Mouse (Mus musculus) macrophage (primary cell): ENCODE measurements around the gene Qk. TPM values are rescaled to one million over a fixed set of nuclear protein-coding genes. Genes with fewer than 3 reads are reported as not detected.

Source experiments
- H3K27ac ChIP-seq: fragments of 350-480 bp; formaldehyde crosslinking; 2 replicates; pipeline ENCODE4 v1.9.0; 2021
- H3K36me3 ChIP-seq: fragments of 350-480 bp; formaldehyde crosslinking; 2 replicates; pipeline ENCODE4 v1.9.0; 2021; ENCODE audit errors: inconsistent target
- H3K4me3 ChIP-seq: fragments of 350-480 bp; formaldehyde crosslinking; 2 replicates; pipeline ENCODE4 v1.9.0; 2021; ENCODE audit errors: inconsistent target
- H3K79me2 ChIP-seq: fragments of 350-480 bp; formaldehyde crosslinking; 2 replicates; pipeline ENCODE4 v1.9.0; 2021; ENCODE audit errors: inconsistent target
- WGBS: methylation state at CpG from one replicate; pipeline ENCODE4 v1.1.7; 2026; ENCODE audit warnings: inconsistent platforms; ENCODE audit not compliant: missing documents; 5-methylcytosine and 5-hydroxymethylcytosine counted together
- polyA plus RNA-seq: library from polyadenylated mRNA; stranded (reverse); fragments of 250-400 nt; gene quantifications from 3 replicates; pipeline ENCODE4 v1.2.4, GENCODE M21; 2018; ENCODE audit warnings: inconsistent platforms

Qk gene
- polyA plus RNA-seq, 1 experiment from 2014 or later = 166 TPM

DNA sequence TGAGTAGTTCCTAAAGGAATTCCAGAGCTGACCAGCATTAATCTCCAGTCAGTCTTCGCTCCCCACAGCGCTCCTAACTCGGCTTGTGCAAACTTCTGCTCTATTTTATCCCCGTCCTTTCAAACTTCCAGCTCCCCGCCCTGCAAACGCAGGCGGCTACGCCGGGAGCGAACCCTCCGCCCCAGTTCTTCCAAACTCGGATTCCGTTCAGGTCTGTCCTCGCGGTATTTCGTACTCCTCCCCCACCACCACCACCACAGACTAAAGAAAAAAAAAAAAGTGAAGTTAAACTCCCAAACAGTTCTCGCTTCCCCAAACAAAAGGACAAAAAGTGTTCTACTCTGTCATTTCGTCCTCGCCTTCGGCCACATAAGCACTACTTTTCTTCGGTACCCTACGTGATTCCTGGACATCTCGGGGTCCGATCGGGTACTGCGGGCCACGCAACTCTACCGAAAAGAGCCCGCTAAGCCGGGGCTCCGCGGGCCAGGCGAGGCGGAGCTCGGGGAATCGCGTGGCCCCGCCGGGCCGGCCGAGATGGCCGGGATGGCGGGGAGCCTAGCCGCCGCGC, 1.6 kb downstream of the Qk start:
- Histone ChIP-seq H3K4me3 (peak overlapping the region; percentile 87), H3K36me3 (no peaks in the 10 kb centered on the region), H3K27ac (peak overlapping the region; percentile 91), H3K79me2 (peaks cover 79% of the 10 kb centered on the region)
- WGBS = under 1% methylated on average over 34 of the region's 46 CpGs

DNA sequence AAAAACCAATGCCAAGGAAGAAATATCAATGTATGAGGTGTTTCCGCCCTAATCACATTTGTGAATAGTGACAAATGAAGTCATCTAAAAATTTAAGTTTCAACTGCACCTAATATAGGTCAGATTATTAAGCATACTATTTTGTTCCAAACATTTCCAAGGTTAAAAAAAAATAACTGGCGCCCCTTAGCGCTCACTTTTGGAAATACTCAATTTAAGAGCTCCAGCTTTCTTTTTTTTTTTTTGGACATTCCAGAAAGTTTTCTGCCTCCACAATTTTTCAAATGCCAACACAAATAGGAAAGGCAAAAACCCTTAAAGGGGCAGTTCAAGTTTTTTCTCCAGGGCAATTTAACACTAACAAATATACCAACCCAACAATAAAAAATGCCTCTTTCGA, 2.5 kb downstream of the Qk start:
- Histone ChIP-seq H3K79me2 (peaks cover 79% of the 10 kb centered on the region), H3K27ac (peak overlapping the region; percentile 91), H3K36me3 (no peaks in the 10 kb centered on the region), H3K4me3 (peak overlapping the region; percentile 87)
- 10% methylated on average over 4 of the region's 4 CpGs for WGBS

DNA sequence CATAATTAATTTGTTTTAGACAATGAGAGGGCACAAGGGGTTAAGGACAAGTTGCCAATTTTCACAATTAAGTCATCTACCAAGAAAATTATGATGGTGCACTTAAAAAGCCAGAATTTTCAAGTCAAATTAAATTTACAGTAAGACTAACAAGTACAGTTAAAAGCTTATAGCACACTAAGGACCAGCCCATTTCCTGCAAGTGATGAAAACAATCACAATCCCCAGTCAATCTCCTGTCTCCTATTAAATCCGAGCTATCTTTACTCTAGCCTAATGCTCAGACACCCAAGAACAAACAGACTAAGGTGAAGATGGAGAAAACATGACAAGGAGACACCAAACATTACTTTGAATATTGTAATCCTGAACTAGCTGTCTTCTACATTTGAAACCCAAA, 3.2 kb downstream of the Qk start:
- no peaks in the 10 kb centered on the region for H3K36me3 ChIP-seq
- H3K4me3 ChIP-seq = peak overlapping the region; percentile 87

DNA sequence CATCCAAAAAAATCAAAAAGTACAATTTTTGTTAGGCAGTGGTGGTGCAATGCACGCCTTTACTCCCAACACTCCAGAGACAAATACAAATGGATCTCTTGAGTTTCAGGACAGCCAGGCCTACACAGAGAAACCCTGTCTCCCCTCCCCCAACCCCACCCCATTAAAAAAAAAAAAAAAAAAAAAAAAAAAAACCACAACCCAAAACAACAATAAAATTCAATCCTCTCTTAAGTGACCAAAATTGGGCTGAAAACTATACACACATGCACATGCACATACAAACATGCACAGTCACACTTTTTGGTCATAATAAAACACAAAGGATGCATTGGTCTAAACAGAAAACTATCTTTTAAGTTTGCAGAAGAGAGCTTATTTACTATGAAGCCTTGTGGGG, 9.6 kb downstream of the Qk start:
- H3K4me3 ChIP-seq = no peak overlapping the region
- peaks cover 100% of the 10 kb centered on the region for H3K79me2 ChIP-seq
- no peak overlapping the region for H3K27ac ChIP-seq
- 92% methylated on average over 1 of the region's 1 CpGs for WGBS
- no peaks in the 10 kb centered on the region for H3K36me3 ChIP-seq

More for the DNA sequence above, 3.2 kb downstream of the Qk start:
- 0% methylated on average over 1 of the region's 1 CpGs for WGBS
- Histone ChIP-seq H3K27ac (no peak overlapping the region), H3K79me2 (peaks cover 79% of the 10 kb centered on the region)

DNA sequence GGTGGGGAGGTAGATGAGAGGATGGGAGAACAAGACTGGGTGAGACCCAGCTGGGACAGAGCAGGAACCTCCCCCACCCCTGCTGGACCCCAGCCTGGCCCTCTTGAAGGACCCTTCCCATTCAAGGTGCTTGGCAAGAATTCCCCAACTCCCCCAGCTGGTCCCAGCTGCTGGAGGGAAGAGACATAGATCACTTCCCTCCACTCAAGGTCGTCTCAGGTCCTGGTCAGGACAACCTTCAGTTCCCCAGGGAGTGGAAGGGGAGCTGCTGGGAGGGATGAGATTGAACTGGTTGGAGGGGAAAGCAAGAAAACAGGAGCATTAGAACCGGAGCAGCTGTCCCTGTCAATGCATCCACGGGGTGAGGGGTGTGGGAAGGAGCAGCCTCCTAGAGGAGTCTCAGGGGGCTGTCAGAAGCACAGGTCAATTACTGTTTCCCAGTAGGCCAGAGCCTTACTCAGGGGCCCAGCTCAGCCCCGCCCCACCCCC, 10.5 kb downstream of the Qk start:
- 81% methylated on average over 3 of the region's 4 CpGs for WGBS
- Histone ChIP-seq H3K79me2 (peaks cover 100% of the 10 kb centered on the region), H3K27ac (no peak overlapping the region), H3K36me3 (no peaks in the 10 kb centered on the region), H3K4me3 (no peak overlapping the region)

DNA sequence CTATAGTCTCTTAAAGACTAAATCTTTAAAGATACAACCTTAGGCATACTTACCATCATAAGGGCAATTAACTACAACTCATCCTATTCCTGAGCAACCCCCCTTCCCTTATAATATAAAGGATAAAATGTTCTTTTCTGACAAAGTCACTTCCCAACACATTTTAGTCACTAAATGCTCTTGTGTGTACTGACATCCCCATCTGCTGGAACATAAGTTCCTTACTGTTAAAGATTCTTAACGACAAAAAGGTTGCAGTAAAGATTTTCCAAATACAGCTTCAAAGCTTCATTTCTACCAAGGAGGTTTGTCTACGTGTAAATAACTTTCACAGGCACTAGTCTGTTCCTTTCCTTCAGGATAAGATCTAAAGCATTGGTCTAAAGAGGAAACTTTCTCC, 13.2 kb downstream of the Qk start:
- 66% methylated on average over 2 of the region's 2 CpGs for WGBS
- no peak overlapping the region for H3K27ac ChIP-seq
- H3K79me2 ChIP-seq = peaks cover 100% of the 10 kb centered on the region
- no peak overlapping the region for H3K4me3 ChIP-seq
- H3K36me3 ChIP-seq = no peaks in the 10 kb centered on the region

DNA sequence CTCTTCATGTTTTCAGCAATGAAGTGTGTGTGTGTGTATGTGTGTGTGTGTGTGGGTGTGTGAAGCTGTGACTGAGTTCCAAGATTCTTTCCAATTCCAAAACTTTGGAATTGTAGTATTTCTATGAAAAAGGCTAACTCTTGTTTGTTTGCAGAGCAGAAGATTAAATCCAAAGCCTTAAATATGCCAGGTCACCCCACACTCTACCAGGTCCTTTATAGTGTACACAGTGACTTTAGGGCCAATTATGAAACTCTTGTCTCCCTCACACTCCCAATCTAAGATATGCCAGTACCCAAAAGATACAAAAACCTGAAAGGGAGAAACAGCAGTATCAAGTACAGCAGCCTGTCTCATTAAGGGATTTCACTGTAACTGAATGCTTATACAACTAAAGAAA, 15.7 kb downstream of the Qk start:
- H3K79me2 ChIP-seq = peaks cover 100% of the 10 kb centered on the region
- no peaks in the 10 kb centered on the region for H3K36me3 ChIP-seq
- no peak overlapping the region for H3K4me3 ChIP-seq
- H3K27ac ChIP-seq = no peak overlapping the region

DNA sequence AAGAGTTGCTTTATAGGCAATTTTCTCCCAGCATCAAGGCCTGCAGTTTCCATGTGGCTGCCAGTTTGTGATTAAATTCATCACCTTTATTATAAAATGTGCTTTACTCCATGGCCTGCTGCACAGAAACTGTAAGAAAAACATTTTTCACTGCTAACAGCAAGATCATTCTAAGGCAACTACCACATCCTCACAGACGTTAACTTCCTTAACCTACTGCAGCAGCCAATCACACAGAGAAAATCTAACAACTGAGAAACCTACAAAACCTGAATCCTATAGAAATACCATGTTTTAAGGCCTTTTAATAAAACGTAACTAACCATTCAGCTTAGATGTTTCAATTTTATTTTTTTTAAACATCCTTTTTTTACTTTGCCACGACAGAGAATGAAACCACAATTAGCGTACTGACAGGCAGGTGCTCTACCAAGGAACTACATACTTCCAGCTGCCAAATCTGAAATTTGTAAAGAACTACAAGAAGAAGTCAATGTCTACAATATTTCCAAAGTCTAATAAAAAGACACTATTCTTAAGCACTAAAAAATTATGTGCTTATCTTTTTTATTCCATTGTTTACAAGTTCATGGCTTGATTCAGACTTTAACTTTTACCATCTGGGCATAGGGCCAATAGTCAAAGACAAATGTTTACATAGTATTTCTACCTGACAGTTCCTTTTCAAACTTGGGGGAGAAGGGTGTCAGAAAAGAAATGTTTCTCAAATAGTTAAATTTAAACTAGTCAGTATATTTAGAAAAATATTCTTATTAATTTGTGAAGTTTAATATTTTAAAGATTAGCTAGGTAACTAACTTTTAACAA, 18.5 kb downstream of the Qk start:
- Histone ChIP-seq H3K79me2 (peaks cover 100% of the 10 kb centered on the region), H3K4me3 (no peak overlapping the region), H3K27ac (no peak overlapping the region), H3K36me3 (no peaks in the 10 kb centered on the region)
- 21% methylated on average over 4 of the region's 4 CpGs for WGBS

DNA sequence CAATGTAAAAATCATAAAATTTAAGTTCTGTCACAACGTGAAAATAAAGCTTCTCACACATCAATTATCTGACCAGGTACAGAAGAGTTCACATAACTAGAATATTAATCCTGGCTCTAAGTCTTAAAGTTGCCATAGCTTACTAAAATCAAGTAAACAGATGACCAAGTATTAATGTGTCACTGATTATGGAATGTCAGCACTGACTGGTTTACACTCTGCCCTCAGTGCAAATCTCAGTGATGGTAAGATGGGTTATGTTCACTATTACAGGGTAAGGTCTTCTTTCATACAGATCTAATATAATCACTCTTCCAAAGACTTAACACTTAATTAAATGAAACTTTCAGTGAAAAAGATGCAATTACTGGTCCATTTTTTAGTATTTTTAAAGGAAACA, 20.3 kb downstream of the Qk start:
- no peak overlapping the region for H3K4me3 ChIP-seq
- 90% methylated on average over 1 of the region's 1 CpGs for WGBS
- H3K36me3 ChIP-seq = no peaks in the 10 kb centered on the region
- H3K79me2 ChIP-seq = peaks cover 100% of the 10 kb centered on the region
- H3K27ac ChIP-seq = no peak overlapping the region

DNA sequence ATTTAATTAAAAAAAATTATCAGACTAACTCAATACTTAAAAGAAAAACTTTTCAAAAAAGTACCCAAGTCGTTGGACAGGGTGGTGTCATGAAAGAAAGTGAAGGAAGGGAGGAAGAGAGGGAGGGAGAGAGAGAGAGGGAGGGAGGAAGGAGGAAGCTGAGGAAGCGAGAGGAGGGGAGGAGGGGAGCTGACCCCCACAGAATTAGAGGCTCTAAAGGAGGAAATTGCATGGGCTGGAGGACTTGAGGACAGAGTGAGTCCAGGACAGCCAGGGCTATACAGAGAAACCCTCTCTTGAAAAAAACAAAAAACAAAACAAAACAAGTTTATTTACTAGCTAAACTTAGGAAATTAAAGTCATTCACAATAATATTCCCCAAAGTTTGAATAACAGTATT, 27.1 kb downstream of the Qk start:
- Histone ChIP-seq H3K79me2 (peaks cover 100% of the 10 kb centered on the region), H3K36me3 (no peaks in the 10 kb centered on the region), H3K4me3 (no peak overlapping the region), H3K27ac (no peak overlapping the region)
- WGBS = 20% methylated on average over 2 of the region's 2 CpGs

DNA sequence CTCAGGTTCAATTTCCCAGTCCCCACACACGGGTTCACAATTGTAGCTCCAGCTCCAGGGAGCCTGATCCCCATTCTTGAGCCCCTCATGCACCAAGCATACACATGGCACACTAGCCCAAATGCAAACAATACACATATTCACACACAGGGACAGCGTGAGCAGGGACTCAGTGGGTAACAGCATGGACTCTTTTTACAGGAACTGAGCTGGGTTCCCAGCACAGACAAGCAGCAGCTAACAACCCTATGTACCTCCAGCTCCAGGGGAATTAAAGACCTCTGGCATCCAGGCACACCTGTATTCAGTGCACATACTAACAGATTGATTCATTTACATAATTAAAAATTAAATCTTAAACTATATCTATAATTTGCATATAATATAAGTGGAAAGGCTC, 34.9 kb downstream of the Qk start:
- H3K79me2 ChIP-seq = peaks cover 100% of the 10 kb centered on the region
- peaks cover 4% of the 10 kb centered on the region; the same call in 1 of the 2 replicates for H3K36me3 ChIP-seq
- 100% methylated on average over 1 of the region's 2 CpGs for WGBS
- no peak overlapping the region for H3K4me3 ChIP-seq
- no peak overlapping the region for H3K27ac ChIP-seq

DNA sequence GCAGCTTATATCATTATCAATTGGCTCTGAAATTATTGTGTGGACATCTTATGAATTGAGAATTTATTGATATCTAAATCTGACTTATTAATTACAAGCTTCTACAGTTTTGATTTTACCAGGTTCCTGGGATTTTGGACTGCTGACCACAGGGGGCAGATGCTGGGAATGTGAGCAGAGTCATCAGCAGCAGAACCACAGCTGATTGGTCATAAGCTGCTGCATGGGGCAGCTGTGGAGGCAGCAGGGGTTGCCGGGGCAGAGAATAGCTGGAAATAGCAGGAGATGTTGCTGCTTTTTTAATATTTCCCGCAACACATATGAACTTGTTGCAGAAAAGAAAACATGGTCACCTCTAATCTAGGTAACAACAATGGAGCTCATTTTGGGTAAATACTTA, 40.1 kb downstream of the Qk start:
- Histone ChIP-seq H3K36me3 (peaks cover 4% of the 10 kb centered on the region; the same call in 1 of the 2 replicates), H3K79me2 (peaks cover 100% of the 10 kb centered on the region), H3K27ac (no peak overlapping the region), H3K4me3 (no peak overlapping the region)
- WGBS = 100% methylated on average over 2 of the region's 2 CpGs

DNA sequence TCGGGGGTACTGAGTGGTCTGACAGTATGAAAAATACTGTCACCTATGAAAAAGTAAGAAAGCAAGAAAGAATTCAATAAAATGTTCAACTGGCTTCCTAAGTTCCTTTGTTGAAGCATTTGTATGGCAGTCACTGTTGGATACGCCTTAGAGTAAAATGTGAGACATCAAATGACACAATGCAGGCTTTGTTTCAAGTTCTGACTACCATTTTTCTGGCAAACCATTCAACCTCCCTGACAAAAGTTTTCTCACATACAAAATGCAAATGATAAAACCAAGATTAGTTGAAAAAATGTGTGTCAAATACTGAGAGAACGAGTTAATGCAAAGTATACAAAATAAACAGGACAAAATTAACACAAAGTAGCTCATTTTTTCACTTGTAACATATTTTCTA, 50.1 kb downstream of the Qk start:
- WGBS = 98% methylated on average over 3 of the region's 3 CpGs
- no peak overlapping the region for H3K27ac ChIP-seq
- H3K36me3 ChIP-seq = peaks cover 9% of the 10 kb centered on the region; the same call in 1 of the 2 replicates
- H3K79me2 ChIP-seq = peaks cover 100% of the 10 kb centered on the region
- no peak overlapping the region for H3K4me3 ChIP-seq

DNA sequence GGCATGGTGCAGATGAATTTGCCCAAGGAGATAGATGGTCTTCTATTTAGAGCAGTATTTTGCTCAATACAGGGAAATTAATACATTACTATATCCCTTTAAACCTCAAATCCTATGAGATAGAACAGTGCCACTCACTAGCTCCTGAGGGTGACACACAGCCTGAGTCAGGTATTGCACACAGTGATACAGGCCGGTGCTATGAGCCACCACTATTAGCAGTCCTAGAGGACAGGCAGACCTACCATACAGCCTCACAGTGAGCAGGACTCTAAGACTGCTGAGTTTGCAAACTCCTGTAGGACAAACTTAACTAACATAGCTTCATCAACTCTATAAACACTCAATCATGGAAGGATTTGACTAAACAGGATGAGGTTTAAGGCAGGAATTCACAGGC, 51.2 kb downstream of the Qk start:
- Histone ChIP-seq H3K36me3 (peaks cover under 1% of the 10 kb centered on the region; the same call in 1 of the 2 replicates), H3K79me2 (peaks cover 100% of the 10 kb centered on the region), H3K4me3 (no peak overlapping the region), H3K27ac (no peak overlapping the region)
- WGBS = 100% methylated on average over 1 of the region's 1 CpGs

DNA sequence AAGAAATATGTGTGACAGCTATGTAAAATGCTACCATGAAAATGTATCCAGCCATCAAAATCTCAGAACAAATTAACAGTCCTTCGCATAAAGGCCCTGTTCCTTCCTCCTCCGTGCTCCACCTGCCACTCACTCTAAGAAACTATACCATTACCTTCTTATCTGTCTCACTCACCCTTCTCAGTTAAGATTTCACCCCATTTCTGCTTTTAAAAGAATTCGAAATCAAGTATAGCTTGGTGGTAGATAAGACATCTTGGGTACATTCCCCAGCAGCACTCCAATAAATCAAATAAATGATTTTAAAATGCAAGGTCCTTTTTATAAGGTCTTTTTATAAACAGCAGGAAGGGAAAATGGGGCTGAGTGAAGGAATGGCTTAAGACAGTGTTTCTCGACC, 53.4 kb downstream of the Qk start:
- Histone ChIP-seq H3K27ac (no peak overlapping the region), H3K36me3 (no peaks in the 10 kb centered on the region), H3K79me2 (peaks cover 96% of the 10 kb centered on the region), H3K4me3 (no peak overlapping the region)
- WGBS = 55% methylated on average over 4 of the region's 4 CpGs
